Mouse (Mus musculus) hematopoietic stem cell, adult 5-6 weeks (primary cell): Measurements from ENCODE around the gene Gm3604. TPM values are rescaled to one million over a fixed set of nuclear protein-coding genes. Genes with fewer than 3 reads are reported as not detected.
"Not testable (repeated sequence)": the region's sequence is repeated elsewhere in the genome, so short reads cannot be mapped to it uniquely, and the experiment has no call there.

ENCODE experiments used
- ATAC-seq, 2 experiments: fragments of 125-278 bp in 1 of 2; replicated peaks in 1 of 2; 2 replicates each; pipeline ENCODE4 v1.8.0; 2016 to 2017; ENCODE audit warnings: inconsistent platforms in 2 of 2, mild to moderate bottlenecking in 2 of 2, moderate number of reproducible peaks in 2 of 2, low read depth in 1 of 2, moderate TSS enrichment in 1 of 2; ENCODE audit not compliant: low FRiP score in 2 of 2, poor library complexity in 2 of 2, severe bottlenecking in 2 of 2, insufficient read depth in 1 of 2, low TSS enrichment in 1 of 2
- total RNA-seq: library from RNA; stranded (forward); fragments of 172-1452, 232-1000 nt; gene quantifications from 2 replicates; pipeline ENCODE4 v1.2.3, GENCODE M21; 2017

The Gm3604 gene
- 9.5 and 10.4 TPM in 2 replicates for total RNA-seq

- ATAC-seq = peak; percentile 88 to 95
These were observed at the start of gene Gm3604 for GRCm38 (mm10) chr13:62382952-62383351. Gm3604 (minus strand) TSS chr13:62383177.

- ATAC-seq = not testable (repeated sequence)
These were observed 16.2 kb upstream of the Gm3604 start for GRCm38 (mm10) chr13:62399206-62399605.

- ATAC-seq = not testable (repeated sequence)
These were observed 7.2 kb upstream of the Gm3604 start for GRCm38 (mm10) chr13:62390076-62390620.

GRCm38 (mm10) chr13:62331786-62332185 lies 51.2 kb downstream of the Gm3604 start:
- ATAC-seq = no peak

GRCm38 (mm10) chr13:62331381-62331780 lies 51.6 kb downstream of the Gm3604 start:
- ATAC-seq = no peak

Other genes with a start within 250 kb of the Gm3604 start
- 7.2 and 13.1 TPM in 2 replicates for gene Gm49359, start 83.7 kb upstream of the Gm3604 start, total RNA-seq
- gene Zfp935, start 175.3 kb upstream of the Gm3604 start, total RNA-seq = not detected in 2 replicates
- 12.9 and 20.8 TPM in 2 replicates for gene Zfp934, start 188.0 kb upstream of the Gm3604 start, total RNA-seq
- 23.2 and 42.7 TPM in 2 replicates for gene 6720489N17Rik, start 241.0 kb upstream of the Gm3604 start, total RNA-seq